Mouse (Mus musculus) gastrocnemius, postnatal 14 days (tissue): ENCODE measurements around the gene Lpin1. TPM values are rescaled to one million over a fixed set of nuclear protein-coding genes. Genes with fewer than 3 reads are reported as not detected.

Experiments
- DNase-seq: peaks from one replicate; pipeline ENCODE4 v3.0.0; 2021; ENCODE audit warnings: mixed read lengths
- intact Hi-C: fragments of 180-260 bp; cut with DNase I; formaldehyde crosslinking; loops from one replicate; pipeline ENCODE4 v1.15.1; 2025; ENCODE audit warnings: low total_unique reads
- long read RNA-seq, 2 experiments: library from polyadenylated mRNA; stranded (forward); transcript quantifications; one replicate each; pipeline ENCODE4 v2.0.0; 2021
- total RNA-seq, 2 experiments: library from RNA; stranded (reverse); gene quantifications; 2 replicates each; pipeline ENCODE4 v1.2.3; 2021

Gene Lpin1
- total RNA-seq = 100 to 1,000 TPM in 1 of 2 experiments, 10 to 100 TPM in 1; 46.2 to 117 TPM
- long read RNA-seq, experiment 1, full-length matches to known transcripts = 12 of 67 reads
- long read RNA-seq, experiment 1, partial matches to known transcripts = 36 of 67 reads
- long read RNA-seq, experiment 1, other reads (novel, unspliced or antisense) = 19 of 67 reads
- long read RNA-seq, experiment 2, full-length matches to known transcripts = 9 of 68 reads
- long read RNA-seq, experiment 2, partial matches to known transcripts = 34 of 68 reads
- long read RNA-seq, experiment 2, other reads (novel, unspliced or antisense) = 25 of 68 reads

DNA sequence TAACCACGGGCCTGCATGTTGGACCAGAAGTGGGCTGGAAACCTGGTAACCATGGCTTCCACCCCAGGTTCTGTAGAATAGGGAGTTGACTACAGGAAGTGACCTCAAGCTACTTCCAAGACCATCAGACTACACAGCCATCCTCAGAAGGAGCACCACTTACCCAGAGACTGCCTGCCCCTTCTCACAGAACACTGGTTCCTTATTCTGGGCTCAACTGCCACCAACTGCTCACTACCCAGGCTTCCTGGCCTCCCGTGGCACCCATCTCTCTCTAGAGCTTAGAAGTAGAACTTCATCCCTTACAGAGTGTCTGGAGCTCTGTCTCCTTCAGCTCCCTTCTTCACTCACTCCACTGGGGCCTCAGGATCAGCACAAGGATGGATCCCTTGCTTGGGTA lies at the start of gene Lpin1:
Gene Lpin1 (minus strand): TSS at position 31 of the 400 bp plus-strand sequence.
- intact Hi-C loops = no loop called here
- DNase-seq = no peak

DNA sequence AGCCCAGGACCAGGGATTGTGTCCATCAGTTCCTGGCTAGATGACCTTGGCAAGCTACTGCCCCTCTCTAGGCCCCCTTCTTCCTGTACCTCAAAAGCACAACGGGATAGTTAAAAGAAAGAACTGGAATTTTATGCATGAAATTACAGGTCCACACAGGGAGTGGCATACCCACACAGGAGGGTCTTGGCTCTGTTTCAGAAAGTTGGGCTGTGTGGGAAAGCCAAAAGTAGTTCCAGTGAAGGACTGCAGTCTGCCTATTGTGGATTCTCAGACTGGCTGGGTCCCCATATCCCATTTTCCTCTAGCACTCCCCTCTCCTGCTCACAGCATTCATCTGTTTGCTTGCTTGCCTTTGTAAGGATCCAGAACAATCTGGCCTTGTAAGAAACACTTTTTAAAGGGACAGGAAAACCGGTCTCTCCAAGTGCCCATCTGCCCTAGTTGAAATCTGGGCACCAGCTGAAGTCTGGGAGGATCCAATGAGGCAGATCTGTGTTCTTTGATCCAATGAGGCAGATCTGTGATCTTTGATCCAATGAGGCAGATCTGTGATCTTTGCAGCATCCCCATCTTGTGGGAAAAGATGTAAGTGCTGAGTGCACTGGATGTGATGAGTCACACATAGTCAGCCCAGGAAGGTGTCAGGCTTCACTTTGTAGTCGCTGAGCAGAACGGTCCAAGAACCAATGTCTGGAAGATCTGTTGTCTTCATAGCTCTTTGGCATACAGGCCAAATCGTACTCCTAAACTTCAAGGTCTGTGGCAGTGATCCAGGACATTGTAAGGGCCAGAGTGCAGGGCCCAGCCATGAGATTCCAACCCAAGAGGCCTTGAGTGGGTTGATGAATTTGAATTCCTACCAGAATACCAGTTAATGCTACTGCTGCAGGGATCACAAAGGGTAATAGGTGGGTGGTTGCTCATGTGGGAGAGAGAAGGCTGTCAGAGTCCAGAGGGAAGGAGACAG lies 46.4 kb upstream of the Lpin1 start:
- no peak for DNase-seq
- intact Hi-C loops = no loop called here

DNA sequence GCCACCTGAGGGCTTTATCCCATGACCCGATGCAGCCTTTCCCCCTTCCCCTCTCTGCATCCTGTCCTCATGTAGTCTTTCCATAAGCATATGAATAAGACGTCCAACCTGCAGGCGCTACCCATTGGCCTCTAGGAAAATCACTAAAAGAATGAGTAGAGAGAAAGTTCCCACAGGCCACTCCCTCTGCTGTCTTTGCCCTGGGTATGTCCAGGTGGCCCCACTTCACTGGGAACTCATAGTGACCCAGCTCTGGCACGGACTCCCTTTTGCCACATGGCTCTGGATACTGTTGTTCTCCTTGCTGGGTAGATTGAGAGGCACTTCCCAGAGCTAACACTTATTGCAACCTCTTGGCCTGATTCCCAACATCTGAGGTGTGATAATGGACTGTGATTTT lies 44.8 kb upstream of the Lpin1 start:
- no peak for DNase-seq
- intact Hi-C loops = no loop called here

DNA sequence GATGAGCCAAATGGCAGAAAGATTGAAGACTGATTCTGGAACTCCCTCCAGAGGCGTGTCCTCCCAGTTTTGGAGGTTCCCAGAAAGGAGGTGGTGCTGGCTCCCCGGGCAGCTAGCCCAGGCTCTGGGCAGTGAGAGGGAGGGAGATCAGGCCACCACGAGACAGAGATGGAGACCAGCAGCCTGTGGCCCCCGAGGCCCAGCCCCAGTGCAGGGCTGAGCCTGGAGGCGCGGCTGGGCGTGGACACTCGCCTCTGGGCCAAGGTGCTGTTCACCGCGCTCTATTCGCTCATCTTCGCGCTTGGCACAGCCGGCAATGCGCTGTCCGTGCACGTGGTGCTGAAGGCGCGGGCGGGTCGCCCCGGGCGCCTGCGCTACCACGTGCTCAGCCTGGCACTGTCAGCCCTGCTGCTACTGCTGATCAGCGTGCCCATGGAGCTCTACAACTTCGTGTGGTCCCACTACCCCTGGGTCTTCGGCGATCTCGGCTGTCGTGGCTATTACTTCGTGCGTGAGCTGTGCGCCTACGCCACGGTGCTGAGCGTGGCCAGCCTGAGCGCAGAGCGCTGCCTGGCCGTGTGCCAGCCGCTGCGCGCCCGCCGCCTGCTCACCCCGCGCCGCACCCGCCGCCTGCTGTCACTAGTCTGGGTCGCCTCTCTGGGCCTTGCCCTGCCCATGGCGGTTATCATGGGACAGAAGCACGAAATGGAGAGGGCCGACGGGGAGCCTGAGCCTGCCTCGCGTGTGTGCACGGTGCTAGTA lies 42.7 kb upstream of the Lpin1 start, which contains the start of gene Ntsr2:
Gene Ntsr2 (plus strand): TSS at position 51 of the 762 bp plus-strand sequence.
- intact Hi-C loops = no loop called here

DNA sequence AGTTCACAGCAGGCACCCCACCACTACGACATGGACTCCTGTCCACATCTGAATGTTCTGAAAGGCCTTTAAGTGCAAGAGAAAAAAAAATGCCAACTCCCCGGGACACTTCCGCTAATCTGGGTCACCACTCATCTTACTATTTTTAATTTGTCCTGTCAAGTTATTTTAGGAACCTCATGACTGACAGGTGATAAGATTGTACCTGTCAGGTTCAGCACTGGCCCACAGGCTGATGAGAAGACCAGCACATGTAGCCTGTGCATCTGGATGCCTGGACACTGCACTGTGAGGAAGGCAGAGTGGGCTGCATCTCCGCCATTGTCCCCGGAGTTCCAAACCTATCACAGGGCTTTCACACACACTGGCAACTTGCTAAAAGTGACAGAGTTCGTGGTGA lies 39.1 kb upstream of the Lpin1 start:
- intact Hi-C loops = no loop called here
- DNase-seq = no peak

More for the DNA sequence above, 42.7 kb upstream of the Lpin1 start, which contains the start of gene Ntsr2:
- peak; percentile 75 for DNase-seq

DNA sequence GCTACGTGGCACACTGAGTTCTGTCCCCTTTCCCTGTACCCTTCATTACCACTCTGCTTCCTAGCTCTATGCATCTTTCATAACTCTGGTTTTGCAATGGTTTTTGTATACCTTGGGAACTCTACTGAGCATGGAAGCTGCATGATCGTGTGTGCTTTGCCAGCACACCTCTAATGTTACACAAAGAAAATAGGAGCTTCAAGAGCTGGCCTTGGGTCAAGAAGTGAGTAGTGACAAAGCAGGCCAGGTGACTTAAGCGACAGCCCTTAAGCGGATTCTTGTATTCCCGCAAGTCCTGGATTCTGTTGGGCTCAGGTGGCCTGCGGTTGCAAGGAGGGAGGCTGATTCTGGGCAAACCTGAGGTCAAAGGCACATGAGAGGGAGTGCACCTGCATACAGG lies 37.5 kb upstream of the Lpin1 start:
- intact Hi-C loops = no loop called here

DNA sequence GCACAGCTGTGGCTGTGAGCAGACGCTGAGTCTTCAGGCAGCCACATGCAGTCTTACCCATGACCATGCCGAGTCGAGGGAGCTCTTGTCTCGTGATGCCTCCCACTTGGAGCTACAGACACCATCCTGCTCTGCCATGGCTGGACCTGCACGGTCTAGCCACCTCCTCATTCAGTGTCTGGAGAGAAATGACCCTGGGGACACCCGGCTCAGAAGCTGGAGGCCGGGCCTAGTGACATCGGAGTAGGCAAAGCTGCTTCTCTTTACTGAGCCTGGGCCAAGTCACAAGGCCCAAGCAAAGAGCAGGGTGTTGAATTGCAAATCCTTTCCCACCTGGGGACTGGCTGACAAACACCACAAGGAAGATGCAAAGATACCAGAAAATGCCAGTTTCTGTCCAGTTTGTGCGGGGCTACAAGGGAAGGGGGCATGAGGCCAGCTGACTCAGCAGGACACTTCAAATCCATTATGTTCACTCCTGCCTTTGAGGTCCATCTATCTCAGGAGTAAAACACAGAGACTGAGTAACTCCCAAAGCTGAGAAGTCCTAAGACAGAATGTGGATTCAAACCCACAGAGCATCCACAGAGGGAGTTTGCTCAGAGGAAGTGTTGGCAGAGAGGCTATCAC lies 36.1 kb upstream of the Lpin1 start:
- DNase-seq = peak; percentile 40
- intact Hi-C loops = no loop called here

More for the DNA sequence above, 37.5 kb upstream of the Lpin1 start:
- DNase-seq = no peak

DNA sequence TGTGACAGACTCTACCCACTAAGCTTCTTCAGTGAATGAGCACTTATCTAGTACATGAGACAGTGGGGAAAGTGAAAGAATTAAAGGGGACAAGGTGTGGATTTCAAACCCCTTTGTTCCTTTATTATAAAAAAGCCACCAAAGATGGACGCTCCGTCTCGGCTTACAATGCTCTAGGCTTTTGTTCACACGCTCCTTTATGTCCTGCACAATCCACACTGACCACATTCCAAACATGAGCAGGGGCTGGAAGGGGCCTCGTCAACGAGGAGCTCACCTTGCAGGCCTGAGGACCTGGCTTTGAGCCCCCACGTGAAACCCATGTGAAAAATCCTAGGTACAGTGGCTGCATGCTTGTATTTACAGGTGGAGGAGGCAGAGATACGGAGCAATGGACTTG lies 33.9 kb upstream of the Lpin1 start:
- no peak for DNase-seq
- intact Hi-C loops = no loop called here

DNA sequence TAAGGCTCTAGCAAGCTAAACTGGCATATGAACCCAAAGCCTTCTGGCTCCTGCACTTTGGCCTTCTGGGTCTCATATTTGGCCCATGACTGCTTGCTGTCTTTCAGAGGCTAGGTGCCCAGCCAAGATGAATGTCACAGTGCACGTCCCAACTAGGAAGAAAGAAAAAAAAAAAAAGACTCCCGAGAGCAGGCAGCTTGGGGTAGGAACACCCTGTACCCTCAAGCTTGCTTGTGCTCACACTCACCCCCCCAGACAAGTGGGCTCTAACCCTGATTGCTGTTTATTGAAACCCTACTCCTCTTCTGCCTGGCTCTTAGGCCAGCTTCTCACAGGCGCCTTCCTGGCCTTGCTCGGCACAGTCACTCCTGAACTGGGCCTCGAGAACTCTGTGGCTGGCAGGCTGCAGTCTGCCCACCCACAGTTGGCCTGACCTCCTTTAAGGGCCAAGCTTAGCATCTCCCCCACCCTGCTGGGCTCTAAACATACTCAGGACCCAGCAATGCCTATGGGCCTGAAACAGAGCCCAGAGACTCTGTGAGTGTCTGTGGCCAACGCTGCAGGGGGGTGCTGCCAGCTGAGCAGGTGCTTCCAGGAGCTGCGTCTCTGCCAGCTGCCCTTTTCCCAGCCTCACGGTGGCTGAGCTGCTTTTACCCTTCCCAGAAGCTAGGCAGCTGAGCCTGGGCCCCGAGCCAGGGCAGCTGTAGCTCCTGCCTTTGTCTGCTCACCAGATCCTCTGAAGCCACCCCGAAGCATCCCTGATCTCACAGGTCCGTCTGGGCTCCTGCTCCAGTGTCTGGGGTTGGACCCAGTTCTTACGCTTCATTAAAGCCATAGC lies 33.0 kb upstream of the Lpin1 start:
- peak; percentile 85 for DNase-seq
- intact Hi-C loops = no loop called here

DNA sequence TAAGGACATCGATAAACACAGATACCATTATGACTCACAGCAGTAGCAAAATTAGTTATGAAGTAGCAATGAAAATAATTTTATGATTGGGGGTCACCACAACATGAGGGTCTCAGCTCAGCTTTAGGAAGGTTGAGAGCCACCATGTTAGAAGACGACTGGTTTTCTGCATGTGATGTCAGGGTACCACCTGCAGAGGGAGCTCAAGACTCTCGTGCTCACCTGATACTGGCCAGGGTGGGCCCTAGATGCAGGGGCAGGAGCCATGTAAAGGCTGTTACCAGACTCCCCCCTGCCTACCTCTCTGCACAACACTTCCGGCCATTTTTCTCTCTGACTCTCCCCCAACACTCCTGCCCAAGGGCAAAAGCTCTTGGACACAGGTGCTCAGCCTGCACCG lies 31.2 kb upstream of the Lpin1 start:
- DNase-seq = no peak
- intact Hi-C loops = no loop called here

DNA sequence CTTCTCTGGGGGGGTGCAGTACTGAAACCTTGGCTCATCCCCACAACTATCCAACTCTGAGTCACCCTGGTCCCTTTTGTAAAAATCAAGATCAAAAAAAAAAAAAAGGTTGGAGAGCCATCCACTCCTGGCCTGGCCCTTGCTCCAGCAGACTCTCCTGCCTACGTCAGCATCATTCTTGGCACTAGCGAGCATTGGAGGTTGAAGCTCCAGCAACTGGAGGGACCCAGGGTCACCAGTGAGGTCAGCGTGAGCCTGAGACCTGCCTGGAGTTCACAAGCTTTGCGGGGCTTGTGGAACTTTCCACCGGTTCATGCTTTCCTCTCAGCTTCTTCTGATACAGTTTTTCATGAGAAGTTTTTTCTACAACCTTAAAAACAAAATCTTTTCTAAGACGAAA lies 29.3 kb upstream of the Lpin1 start:
- DNase-seq = peak; percentile 32
- intact Hi-C loops = no loop called here

DNA sequence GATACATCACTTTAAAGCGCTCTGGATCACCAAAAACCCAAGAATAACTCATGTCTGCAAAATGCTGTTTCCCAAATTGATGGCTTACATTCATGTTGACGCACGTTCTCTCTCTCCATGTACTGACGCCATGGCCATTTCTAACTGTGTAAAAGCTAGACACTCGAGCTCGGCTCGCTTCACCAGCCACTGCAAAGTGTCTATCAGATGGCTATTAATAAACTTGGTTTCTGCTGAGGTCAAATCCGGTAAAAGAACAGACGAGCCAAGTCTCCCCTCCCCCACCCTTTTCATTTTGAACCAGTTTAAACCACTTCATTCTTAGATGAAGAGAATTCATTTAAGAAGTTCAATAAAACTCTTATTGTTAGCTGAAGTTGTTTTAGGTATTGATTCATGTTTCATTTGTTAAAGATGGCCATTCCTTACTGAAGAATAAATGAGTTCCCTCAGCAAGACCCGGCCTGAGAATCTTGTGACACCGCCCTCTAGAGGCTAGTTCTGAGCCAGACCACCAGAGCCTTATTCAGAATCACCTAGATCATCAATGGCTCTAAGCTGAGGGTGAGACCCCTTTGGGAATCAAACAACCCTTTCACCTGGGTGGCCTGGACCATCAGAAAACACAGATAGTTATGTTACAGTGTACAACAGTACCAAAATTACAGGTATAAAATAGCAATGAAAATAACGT lies 28.5 kb upstream of the Lpin1 start:
- no peak for DNase-seq
- intact Hi-C loops = no loop called here

DNA sequence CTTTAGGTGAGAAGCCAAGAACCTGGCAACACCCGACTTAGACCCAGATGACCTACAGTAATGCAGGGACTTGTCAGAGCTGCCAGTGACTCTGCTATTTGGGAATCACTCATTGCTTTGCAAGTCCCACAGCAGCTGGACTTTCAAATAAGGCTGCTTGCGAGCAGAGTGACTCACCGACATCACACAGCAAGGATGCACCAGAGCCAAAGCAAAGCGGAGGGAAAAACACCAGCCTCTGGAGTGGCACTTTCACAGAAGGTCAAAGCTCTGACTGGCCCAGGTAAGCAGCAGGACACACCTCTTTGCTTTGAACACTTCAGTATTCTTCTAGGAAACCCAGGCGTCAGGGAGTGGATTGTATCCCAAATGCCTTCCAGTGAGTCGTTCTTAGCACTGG lies 25.1 kb upstream of the Lpin1 start:
- intact Hi-C loops = no loop called here
- DNase-seq = no peak

DNA sequence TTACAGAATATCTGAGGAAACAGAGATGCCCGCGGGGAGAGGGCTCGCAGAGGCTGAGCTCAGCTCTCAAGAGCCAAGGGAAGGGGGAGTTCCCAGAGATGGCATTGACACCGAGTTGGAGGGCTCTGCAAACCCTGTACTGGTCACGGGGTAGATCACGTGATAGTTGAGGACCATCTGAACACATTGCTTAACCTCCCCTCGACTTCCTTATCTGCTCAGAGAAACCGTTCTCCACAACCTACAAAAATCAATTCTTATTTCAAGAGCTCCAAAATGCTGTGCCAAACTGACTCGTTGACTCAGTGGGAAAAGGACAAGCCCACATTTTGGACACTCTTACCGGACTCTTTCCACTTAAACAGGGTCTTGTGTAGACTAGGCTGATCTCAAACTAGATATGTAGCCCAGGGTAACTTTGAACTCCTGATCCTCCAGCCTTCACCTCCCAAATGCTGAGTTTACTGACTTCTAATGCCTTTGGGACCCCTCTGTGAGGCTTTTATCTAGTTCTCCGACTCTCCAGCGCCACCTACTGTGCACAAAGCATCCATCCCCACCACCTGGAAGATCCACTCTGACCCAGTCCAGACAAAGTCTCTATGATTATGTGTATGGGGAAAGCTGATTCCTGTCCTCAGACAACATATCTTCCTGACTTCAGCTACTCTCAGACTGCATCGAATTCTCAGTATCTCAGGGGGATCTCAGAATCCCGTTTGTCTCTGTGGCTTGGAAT lies 23.5 kb upstream of the Lpin1 start:
- intact Hi-C loops = loop anchor here (5.0 kb wide), 1 partner anchor 67 kb away; no protein-coding TSS in a partner anchor
- DNase-seq = peak; percentile 50

DNA sequence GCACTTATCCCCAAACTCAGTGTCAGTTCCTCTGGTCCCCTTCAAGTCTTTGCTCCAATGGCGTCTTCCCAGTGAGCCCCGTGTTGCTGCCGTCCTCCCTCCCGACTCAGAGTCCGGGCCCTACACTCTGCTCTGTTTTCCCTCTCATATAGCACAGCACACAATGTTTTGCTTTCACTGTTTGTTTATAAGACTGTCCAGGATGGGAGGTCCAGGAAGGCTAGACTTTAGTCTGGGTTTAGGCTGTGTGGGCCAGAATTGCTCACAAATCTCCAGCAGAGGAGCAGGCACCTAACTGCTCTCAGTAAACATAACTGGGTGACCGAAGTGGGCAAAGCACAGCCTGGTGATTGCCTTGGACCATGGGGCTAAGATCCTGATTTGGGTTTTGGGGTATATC lies 22.5 kb upstream of the Lpin1 start:
- DNase-seq = no peak
- intact Hi-C loops = loop anchor here (5.0 kb wide), 1 partner anchor 66 kb away; no protein-coding TSS in a partner anchor

DNA sequence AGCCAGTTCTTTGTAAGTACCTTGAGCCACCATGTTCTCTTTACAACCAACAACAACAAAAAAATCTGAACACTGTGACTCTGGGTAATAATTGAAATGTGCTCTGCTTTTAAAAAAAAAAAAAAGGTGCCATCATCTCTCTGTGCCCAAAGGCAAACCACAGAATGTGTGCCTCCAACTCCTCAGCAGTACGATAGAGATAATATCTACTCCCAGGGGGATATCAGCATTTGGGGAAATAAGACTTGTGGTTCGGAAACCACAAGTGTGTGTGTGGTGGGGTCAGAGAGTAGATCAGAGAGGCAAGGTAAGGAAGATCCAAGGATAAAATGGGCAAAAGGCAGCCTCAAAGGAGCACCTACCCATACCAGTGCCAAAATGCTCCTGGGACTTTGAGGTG lies 20.7 kb upstream of the Lpin1 start:
- intact Hi-C loops = loop anchor here (5.0 kb wide), 1 partner anchor 64 kb away; no protein-coding TSS in a partner anchor
- DNase-seq = no peak

DNA sequence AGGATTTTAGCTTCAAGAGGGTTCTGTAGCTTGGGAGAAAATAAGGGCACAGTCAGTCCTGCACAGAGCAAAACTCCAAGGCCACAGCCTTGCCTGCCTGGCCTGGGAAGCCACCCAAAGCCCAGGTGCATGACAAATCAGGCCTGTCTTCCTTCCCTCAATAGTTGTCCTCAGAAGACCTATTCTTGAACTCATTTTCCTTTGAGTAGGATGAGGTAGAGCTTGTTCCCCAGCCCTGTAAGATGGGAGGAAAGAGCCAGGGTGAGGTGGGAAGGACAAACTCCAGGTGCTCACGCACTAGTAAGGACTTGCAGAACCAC lies 20.1 kb upstream of the Lpin1 start:
- no peak for DNase-seq

More for the DNA sequence above, 20.1 kb upstream of the Lpin1 start:
- intact Hi-C loops = loop anchor here (5.0 kb wide), 1 partner anchor 64 kb away; no protein-coding TSS in a partner anchor
